Mouse (Mus musculus): Measurements from ENCODE around the gene Sohlh2. TPM values are rescaled to one million over a fixed set of nuclear protein-coding genes. Genes with fewer than 3 reads are reported as not detected.
A peak's percentile ranks its signal among the peaks of the same experiment; 100 is the strongest.

Gene Sohlh2
- total RNA-seq, 2 experiments from 2014 or later = 0.11 TPM; not detected in 1

DNA sequence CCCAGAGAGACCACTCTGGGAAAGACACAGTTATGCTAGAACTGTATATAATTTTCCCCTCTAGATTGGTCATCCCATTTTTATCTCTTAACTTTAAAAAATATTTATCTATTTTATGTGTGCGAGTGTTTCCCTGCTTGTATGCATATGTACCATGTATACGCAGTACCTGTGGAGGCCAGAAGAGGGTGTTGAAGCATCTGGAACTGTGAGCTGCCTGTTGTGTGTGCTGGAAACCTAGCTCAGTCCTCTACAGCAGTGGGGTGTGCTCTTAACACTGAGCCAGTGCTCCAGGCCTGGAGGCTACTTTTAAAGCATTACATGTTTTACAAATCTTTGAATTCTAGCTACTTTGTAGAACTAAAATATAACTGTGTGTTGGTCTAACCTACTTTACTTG, 24.6 kb downstream of the Sohlh2 start:
- no peak for DNase-seq (ENCODE audit: low spot score in 2 of 2)

GRCm38 (mm10) chr3:55207665-55208064, 25.8 kb downstream of the Sohlh2 start:
- no peak for DNase-seq (ENCODE audit: low spot score in 2 of 2)

GRCm38 (mm10) chr3:55212254-55212653, 30.4 kb downstream of the Sohlh2 start:
- no peak for DNase-seq (ENCODE audit: low spot score in 2 of 2)

- no peak for DNase-seq (ENCODE audit: low spot score in 2 of 2)
These were observed 32.0 kb downstream of the Sohlh2 start for GRCm38 (mm10) chr3:55213785-55214184.

DNA sequence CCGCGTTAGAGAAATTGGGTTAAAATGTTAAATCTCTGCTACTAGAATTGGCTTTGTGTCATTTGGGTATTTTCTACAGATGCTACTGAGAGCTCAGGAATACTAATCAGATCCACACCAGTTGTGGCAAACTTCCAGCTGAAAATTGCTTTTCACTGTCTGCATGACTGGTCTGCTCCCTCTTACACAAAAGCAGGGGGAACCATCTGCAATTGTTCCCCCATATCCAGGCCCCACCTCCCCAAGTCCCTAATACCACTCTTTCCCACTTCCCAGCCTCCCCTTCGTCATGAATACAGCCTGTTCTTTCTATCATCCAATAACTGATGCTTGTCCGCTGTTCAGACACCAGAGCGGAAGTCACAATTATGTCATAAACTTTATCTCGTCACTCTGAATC, 32.6 kb downstream of the Sohlh2 start:
- DNase-seq (ENCODE audit: low spot score in 2 of 2) = no peak

GRCm38 (mm10) chr3:55222502-55222901, 40.7 kb downstream of the Sohlh2 start:
- DNase-seq (ENCODE audit: low spot score in 2 of 2) = no peak

- no peak for DNase-seq (ENCODE audit: low spot score in 2 of 2)
These were observed 42.0 kb downstream of the Sohlh2 start for GRCm38 (mm10) chr3:55223862-55224261.

GRCm38 (mm10) chr3:55226501-55227213, 44.8 kb downstream of the Sohlh2 start:
- DNase-seq (ENCODE audit: low spot score in 2 of 2) = no peak

DNA sequence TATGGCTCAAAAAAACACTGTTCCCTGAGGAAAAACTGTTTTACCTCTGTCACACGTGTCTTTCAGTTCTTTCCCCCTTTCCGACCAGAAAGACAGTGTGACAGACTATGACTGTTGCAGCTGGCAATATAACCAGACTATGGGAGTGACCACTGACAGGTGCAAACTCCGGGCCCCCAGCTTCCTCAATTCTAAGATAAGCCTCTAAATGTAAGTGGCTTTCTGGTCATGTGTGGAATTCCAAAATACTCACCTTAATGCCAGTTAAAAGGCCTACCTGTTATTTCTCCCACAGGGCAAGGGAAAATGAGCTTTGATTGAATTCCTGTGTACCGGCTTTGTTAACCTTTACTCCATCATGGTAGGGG, 45.4 kb downstream of the Sohlh2 start:
- no peak for DNase-seq (ENCODE audit: low spot score in 2 of 2)

- no peak for DNase-seq (ENCODE audit: low spot score in 2 of 2)
These were observed 60.0 kb downstream of the Sohlh2 start, which contains the start of gene Dclk1 for GRCm38 (mm10) chr3:55241730-55242421. Gene Dclk1 (plus strand): TSS chr3:55242364.

DNA sequence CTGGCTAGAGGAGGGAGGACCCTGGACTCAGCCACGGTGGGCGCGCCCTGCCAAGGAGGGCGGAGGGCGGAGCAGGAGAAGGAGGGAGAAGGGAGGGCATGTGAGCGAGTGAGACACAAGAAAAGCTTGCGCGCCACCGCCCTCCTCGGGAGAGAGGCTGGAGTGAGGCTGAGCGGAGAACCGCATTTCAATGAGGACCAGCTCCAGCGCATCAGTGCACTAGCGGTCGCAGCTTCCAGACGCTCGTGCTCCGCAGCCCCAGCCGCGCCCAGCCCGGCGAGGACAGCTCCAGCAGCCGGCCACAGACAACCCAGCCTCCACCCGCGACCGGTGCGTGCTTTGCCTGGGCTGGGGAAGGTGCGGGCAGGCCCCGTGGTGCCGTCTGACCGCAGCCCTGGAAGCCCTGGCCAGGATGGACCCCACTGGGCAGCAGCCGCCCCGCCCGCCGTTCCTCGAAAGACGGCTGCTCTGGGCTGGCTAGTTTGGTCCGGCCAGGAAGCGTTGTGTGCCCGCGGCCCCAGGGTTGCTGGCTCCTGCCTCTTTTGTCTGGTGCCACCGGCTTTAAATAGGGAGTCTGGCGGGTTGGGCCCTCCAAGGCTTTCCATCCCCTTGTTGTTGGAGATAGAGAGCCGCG, 60.7 kb downstream of the Sohlh2 start:
- peak in 1 of 2 experiments; percentile 11 for DNase-seq (ENCODE audit: low spot score in 2 of 2)

DNA sequence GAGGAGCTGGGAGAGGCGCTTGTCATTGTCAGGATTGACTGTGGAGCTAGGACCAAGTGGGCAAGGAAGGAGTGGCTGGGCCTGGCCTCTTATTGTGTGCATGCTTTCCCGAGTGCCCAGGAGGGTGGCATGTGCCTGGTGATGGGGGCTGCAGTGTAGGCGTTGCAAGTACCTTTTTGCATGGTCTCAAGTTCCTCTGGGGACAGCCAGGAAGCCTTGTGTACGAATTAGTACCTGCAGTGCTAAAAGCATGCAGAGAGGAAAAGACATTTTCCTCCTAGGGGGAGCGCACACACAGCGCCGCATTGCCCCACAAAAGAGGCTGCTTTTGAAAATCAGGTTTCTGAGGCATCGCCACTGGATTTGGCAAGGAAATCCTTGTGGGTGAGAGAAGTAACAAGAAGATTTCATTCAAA, 61.2 kb downstream of the Sohlh2 start:
- DNase-seq (ENCODE audit: low spot score in 2 of 2) = no peak

DNA sequence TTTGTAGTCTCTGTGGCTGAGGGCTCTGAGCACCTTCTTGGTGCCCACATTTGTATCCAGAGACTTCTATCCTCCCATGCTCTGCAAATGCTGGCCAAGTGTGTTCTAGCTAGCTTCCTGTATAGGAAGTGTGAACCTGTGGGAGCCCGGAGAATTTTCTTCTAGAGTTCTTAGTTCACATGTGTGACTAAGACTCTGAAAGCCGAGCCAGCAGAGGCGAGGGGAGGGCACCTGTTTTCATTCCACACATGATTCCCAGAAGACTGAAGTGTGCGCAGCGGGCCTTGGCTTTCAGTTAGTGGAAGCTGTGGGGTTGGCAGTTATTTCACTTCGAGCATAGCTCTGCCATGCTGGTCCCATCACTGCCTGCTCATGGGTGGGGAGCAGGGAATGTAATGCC, 62.3 kb downstream of the Sohlh2 start:
- no peak for DNase-seq (ENCODE audit: low spot score in 2 of 2)

DNA sequence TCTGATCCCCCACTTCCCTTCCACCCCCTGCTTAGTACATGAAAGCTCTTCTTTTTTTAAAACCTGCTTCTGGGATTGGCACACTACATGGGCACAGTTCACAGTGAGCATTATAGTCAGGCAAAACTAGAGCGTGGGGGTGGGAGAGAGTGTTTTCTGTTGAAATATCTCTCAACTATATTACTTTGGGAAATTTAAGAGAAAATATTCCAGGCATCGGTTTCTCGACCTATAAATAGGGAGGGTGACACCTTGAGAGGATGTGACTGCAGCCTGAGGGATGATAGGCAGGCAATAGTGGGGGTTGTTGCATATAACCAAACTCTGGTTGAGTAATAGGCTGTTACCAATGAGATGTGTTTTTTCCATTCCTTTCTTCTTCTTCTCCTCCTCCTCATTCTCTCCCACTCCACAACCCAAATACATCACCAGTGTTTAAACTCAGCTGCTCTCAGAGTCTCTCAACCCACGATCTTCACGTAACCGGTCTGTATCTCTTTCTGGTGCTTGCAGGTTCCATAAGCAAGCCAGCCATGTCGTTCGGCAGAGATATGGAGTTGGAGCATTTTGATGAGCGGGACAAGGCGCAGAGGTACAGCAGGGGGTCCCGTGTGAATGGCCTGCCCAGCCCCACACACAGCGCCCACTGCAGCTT, 64.9 kb downstream of the Sohlh2 start:
- no peak for DNase-seq (ENCODE audit: low spot score in 2 of 2)

DNA sequence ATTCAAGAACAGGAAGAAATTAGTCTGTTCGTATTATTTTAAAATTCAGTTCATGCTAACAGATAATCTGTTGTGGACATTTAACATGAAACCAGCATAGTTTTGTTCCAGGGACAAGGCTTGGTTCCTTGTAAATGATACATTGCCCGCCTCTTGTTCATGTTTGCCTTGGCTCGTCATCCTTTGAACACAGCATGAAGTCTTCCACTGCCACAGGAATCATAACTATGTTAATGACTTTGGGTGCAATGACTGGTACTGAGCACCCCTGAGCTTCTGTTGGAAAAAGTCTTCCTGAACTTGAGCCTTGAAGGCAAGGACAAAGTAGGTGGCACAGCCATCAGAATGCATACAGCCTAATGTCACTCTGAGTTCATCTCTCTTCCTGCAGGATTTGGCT, 66.2 kb downstream of the Sohlh2 start:
- DNase-seq (ENCODE audit: low spot score in 2 of 2) = no peak

DNA sequence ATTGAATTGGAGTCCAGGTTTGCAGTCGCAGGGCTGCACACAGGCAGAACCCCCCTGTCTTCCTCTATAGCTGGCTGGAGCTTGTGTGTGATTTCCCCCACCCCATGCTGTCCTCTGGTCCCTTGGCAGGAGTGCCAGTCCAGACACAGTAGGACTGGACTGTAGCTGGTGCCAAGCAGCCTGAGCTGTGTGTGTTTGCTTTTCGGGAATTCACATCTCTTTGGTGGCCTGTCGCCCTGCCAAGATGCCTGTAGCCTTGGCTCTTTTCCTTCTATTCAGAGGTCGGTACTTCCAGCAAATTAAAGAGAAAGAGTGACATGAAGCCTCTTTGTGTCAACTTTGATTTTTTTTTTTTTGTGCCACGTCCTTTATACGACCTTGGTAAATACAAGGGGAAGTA, 66.7 kb downstream of the Sohlh2 start:
- no peak for DNase-seq (ENCODE audit: low spot score in 2 of 2)

- no peak for DNase-seq (ENCODE audit: low spot score in 2 of 2)
These were observed 68.8 kb downstream of the Sohlh2 start for GRCm38 (mm10) chr3:55250631-55251030.

Small RNA genes within 50 kb of the gene (microRNA-seq; reads per million reads assigned to microRNA genes)
- gene Gm22029 = not detected

Other genes with a start within 250 kb of the Sohlh2 start
- under 1 TPM; 0.67 to 0.79 TPM for gene Ccna1, start 126.5 kb upstream of the Sohlh2 start, total RNA-seq (2021)
- 10 to 100 TPM; 55.2 to 55.3 TPM for gene Spg20, start 69.9 kb upstream of the Sohlh2 start, total RNA-seq (2021)
- gene Ccdc169, start 44.7 kb upstream of the Sohlh2 start, total RNA-seq (2021) = under 1 TPM; 0.17 to 0.34 TPM
- gene Dclk1, start 60.3 kb downstream of the Sohlh2 start, total RNA-seq (2021) = 10 to 100 TPM; 23.0 to 25.0 TPM

Data from adrenal gland, postnatal 4 days (tissue).